Mouse (Mus musculus) heart, embryonic 12.5 days (tissue): ENCODE measurements around the gene Celf5. TPM values are rescaled to one million over a fixed set of nuclear protein-coding genes. Genes with fewer than 3 reads are reported as not detected.

Source experiments
- ATAC-seq: fragments of 200-750 bp; cut with Nextera tagmentation; 2 replicates; pipeline ENCODE4 v1.8.0; 2017; ENCODE audit warnings: moderate TSS enrichment, moderate library complexity; ENCODE audit not compliant: insufficient number of reproducible peaks, low FRiP score
- H3K27ac ChIP-seq: fragments of 300-500 bp; sonication (generic); 2 replicates; pipeline ENCODE4 v1.5.1; 2016; ENCODE audit warnings: mild to moderate bottlenecking, moderate library complexity; ENCODE audit not compliant: poor library complexity, severe bottlenecking
- H3K27me3 ChIP-seq: fragments of 300-500 bp; sonication (generic); replicated peaks from 2 replicates; pipeline ENCODE4 v1.6.1; 2016; ENCODE audit warnings: mild to moderate bottlenecking, moderate library complexity
- H3K36me3 ChIP-seq: fragments of 300-500 bp; sonication (generic); 2 replicates; pipeline ENCODE4 v1.6.1; 2016; ENCODE audit warnings: mild to moderate bottlenecking, moderate library complexity
- H3K4me1 ChIP-seq: fragments of 300-500 bp; sonication (generic); replicated peaks from 2 replicates; pipeline ENCODE4 v1.6.1; 2016; ENCODE audit warnings: mild to moderate bottlenecking
- H3K4me2 ChIP-seq: fragments of 300-500 bp; sonication (generic); 2 replicates; pipeline ENCODE4 v1.6.1; 2016; ENCODE audit warnings: mild to moderate bottlenecking, moderate library complexity
- H3K4me3 ChIP-seq: fragments of 300-500 bp; sonication (generic); 2 replicates; pipeline ENCODE4 v1.5.1; 2016; ENCODE audit warnings: mild to moderate bottlenecking
- H3K9ac ChIP-seq: fragments of 300-500 bp; sonication (generic); 2 replicates; pipeline ENCODE4 v1.6.1; 2016; ENCODE audit warnings: mild to moderate bottlenecking, moderate library complexity
- H3K9me3 ChIP-seq: fragments of 300-500 bp; sonication (generic); replicated peaks from 2 replicates; pipeline ENCODE4 v1.6.1; 2016; ENCODE audit warnings: mild to moderate bottlenecking, moderate library complexity
- WGBS: fragments of 180-500 bp; shearing (Covaris S2); methylation state at CpG from one replicate; pipeline ENCODE4 v1.1.7; 2016; 5-methylcytosine and 5-hydroxymethylcytosine counted together
- polyA plus RNA-seq: library from polyadenylated mRNA; unstranded; fragments of >200 nt; fragmentation: Nextera tagmentation; extraction: Ambion mirVana; gene quantifications from 2 replicates; pipeline ENCODE4 v1.2.1, GENCODE M21; 2016

The Celf5 gene
- polyA plus RNA-seq, 1 experiment from 2014 or later = 0.19 TPM

GRCm38 (mm10) chr10:81417227-81418215, 65.0 kb downstream of the Celf5 start:
- WGBS = 47% methylated on average over 12 of the region's 12 CpGs
- Histone ChIP-seq H3K4me2 (peak overlapping the region; percentile 79), H3K27me3 (no peaks in the 10 kb centered on the region), H3K27ac (peak overlapping the region; percentile 41; the same call in 1 of the 2 replicates), H3K9ac (peak overlapping the region; percentile 60), H3K36me3 (peaks cover 29% of the 10 kb centered on the region), H3K9me3 (no peaks in the 10 kb centered on the region), H3K4me1 (peaks cover 78% of the 10 kb centered on the region), H3K4me3 (peak overlapping the region; percentile 41)
- no peak for ATAC-seq

- no peaks in the 10 kb centered on the region for H3K27me3 ChIP-seq
- H3K9ac ChIP-seq = peak overlapping the region; percentile 60
- peaks cover 79% of the 10 kb centered on the region for H3K4me1 ChIP-seq
- H3K9me3 ChIP-seq = no peaks in the 10 kb centered on the region
- WGBS = 1% methylated on average over 21 of the region's 26 CpGs
- peak overlapping the region; percentile 41 for H3K4me3 ChIP-seq
- H3K27ac ChIP-seq = peak overlapping the region; percentile 41; the same call in 1 of the 2 replicates
- peaks cover 29% of the 10 kb centered on the region for H3K36me3 ChIP-seq
- peak overlapping the region; percentile 79 for H3K4me2 ChIP-seq
- peak; percentile 51 for ATAC-seq
Observed at GRCm38 (mm10) chr10:81416581-81417226, 65.8 kb downstream of the Celf5 start.

- no peak overlapping the region for H3K4me3 ChIP-seq
- peaks cover 28% of the 10 kb centered on the region for H3K36me3 ChIP-seq
- H3K4me2 ChIP-seq = no peak overlapping the region
- no peak for ATAC-seq
- H3K27me3 ChIP-seq = no peaks in the 10 kb centered on the region
- WGBS = 66% methylated on average over 17 of the region's 17 CpGs
- no peak overlapping the region for H3K27ac ChIP-seq
- no peaks in the 10 kb centered on the region for H3K9me3 ChIP-seq
- H3K4me1 ChIP-seq = peaks cover 87% of the 10 kb centered on the region
- H3K9ac ChIP-seq = 0 out of 2 replicates have a peak overlapping the region, but pooled peaks have one; percentile 37
Observed at GRCm38 (mm10) chr10:81415549-81416310, 66.8 kb downstream of the Celf5 start.

- WGBS = 76% methylated on average over 5 of the region's 5 CpGs
- no peak overlapping the region; the same call in 1 of the 2 replicates for H3K27ac ChIP-seq
- ATAC-seq = no peak
Observed at GRCm38 (mm10) chr10:81415146-81415545, 67.4 kb downstream of the Celf5 start.

GRCm38 (mm10) chr10:81414682-81415081, 67.8 kb downstream of the Celf5 start:
- H3K9ac ChIP-seq = peak overlapping the region; percentile 54; the same call in 1 of the 2 replicates
- peaks cover 98% of the 10 kb centered on the region for H3K4me1 ChIP-seq
- peaks cover 18% of the 10 kb centered on the region for H3K36me3 ChIP-seq
- no peak overlapping the region; the same call in 1 of the 2 replicates for H3K4me2 ChIP-seq
- H3K4me3 ChIP-seq = no peak overlapping the region
- peak overlapping the region; percentile 92 for H3K27ac ChIP-seq
- ATAC-seq = no peak
- H3K27me3 ChIP-seq = no peaks in the 10 kb centered on the region
- no peaks in the 10 kb centered on the region for H3K9me3 ChIP-seq

More at GRCm38 (mm10) chr10:81415146-81415545, 67.4 kb downstream of the Celf5 start:
- Histone ChIP-seq H3K4me1 (peaks cover 93% of the 10 kb centered on the region), H3K4me2 (no peak overlapping the region), H3K36me3 (peaks cover 23% of the 10 kb centered on the region), H3K4me3 (no peak overlapping the region), H3K9ac (0 out of 2 replicates have a peak overlapping the region, but pooled peaks have one; percentile 54), H3K9me3 (no peaks in the 10 kb centered on the region), H3K27me3 (no peaks in the 10 kb centered on the region)

GRCm38 (mm10) chr10:81413310-81414261, 68.9 kb downstream of the Celf5 start:
- H3K36me3 ChIP-seq = peaks cover 10% of the 10 kb centered on the region; the same call in 1 of the 2 replicates
- H3K9ac ChIP-seq = peak overlapping the region; percentile 54
- H3K27me3 ChIP-seq = no peaks in the 10 kb centered on the region
- H3K4me2 ChIP-seq = peak overlapping the region; percentile 51
- H3K27ac ChIP-seq = peak overlapping the region; percentile 92
- H3K9me3 ChIP-seq = no peaks in the 10 kb centered on the region
- ATAC-seq = no peak
- H3K4me1 ChIP-seq = peaks cover 100% of the 10 kb centered on the region
- no peak overlapping the region for H3K4me3 ChIP-seq
- 31% methylated on average over 26 of the region's 26 CpGs for WGBS

- peak overlapping the region; percentile 92 for H3K27ac ChIP-seq
- peak overlapping the region; percentile 12; the same call in 1 of the 2 replicates for H3K4me2 ChIP-seq
- H3K27me3 ChIP-seq = no peaks in the 10 kb centered on the region
- H3K4me3 ChIP-seq = no peak overlapping the region
- peak overlapping the region; percentile 28 for H3K9ac ChIP-seq
- peaks cover 16% of the 10 kb centered on the region; the same call in 1 of the 2 replicates for H3K36me3 ChIP-seq
- 70% methylated on average over 16 of the region's 16 CpGs for whole genome bisulfite sequencing
- no peaks in the 10 kb centered on the region for H3K9me3 ChIP-seq
- ATAC-seq = no peak
- peaks cover 100% of the 10 kb centered on the region for H3K4me1 ChIP-seq
Observed at GRCm38 (mm10) chr10:81412586-81413309, 69.8 kb downstream of the Celf5 start.

GRCm38 (mm10) chr10:81411471-81412400, 70.8 kb downstream of the Celf5 start:
- H3K4me2 ChIP-seq = peak overlapping the region; percentile 12; the same call in 1 of the 2 replicates
- H3K9ac ChIP-seq = peak overlapping the region; percentile 49
- no peak overlapping the region for H3K4me3 ChIP-seq
- H3K9me3 ChIP-seq = no peaks in the 10 kb centered on the region
- no peak for ATAC-seq
- H3K27me3 ChIP-seq = no peaks in the 10 kb centered on the region
- WGBS = 47% methylated on average over 18 of the region's 18 CpGs
- peaks cover 100% of the 10 kb centered on the region for H3K4me1 ChIP-seq
- H3K27ac ChIP-seq = peak overlapping the region; percentile 92
- peaks cover 17% of the 10 kb centered on the region; the same call in 1 of the 2 replicates for H3K36me3 ChIP-seq
